Mouse (Mus musculus) ovary, adult 18-20 months (tissue): ENCODE measurements around the gene Dnajc16.

Experiments used
- DNase-seq: peaks from one replicate; pipeline ENCODE4 v3.0.0; 2022; ENCODE audit warnings: low spot score, mixed read lengths

The Dnajc16 gene

DNA sequence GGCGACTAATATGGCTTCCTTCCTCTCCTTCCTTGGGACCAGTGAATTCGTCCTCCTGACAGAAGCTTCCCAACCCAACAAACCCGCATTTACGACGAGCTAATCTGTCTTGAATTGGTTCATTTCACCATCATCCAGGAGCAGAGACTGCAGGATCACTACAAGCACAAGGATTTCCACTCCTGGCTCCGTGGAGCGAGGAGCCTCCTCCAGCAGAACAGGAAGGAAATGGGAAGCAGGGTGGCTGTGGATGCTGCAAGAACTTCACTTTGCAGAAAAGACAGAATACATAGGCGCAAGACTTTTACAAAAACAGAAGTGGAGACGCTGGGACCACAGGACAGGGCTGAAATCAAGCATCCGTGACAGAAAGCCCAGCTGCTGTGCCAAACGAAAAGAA is 66.1 kb downstream of the Dnajc16 start:
- no peak for DNase-seq

DNA sequence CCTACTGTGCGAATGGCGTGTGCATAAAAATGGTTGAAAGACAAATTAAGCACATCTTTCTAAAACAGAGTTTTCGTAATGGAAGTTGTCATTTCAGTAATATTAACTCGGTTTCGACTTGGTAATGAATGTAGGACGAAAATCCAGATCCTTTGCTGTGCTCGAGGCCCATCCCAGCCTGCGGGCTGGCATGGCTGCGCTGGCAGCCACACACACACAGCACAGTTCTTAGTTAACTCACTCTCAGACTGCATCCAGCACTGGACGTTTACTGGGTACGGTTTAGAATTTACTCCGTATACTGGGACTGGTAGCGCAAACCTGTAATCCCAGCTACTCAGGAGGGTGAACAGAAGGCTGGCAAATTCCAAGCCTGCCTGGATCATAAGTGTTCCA is 67.1 kb downstream of the Dnajc16 start:
- DNase-seq: no peak

DNA sequence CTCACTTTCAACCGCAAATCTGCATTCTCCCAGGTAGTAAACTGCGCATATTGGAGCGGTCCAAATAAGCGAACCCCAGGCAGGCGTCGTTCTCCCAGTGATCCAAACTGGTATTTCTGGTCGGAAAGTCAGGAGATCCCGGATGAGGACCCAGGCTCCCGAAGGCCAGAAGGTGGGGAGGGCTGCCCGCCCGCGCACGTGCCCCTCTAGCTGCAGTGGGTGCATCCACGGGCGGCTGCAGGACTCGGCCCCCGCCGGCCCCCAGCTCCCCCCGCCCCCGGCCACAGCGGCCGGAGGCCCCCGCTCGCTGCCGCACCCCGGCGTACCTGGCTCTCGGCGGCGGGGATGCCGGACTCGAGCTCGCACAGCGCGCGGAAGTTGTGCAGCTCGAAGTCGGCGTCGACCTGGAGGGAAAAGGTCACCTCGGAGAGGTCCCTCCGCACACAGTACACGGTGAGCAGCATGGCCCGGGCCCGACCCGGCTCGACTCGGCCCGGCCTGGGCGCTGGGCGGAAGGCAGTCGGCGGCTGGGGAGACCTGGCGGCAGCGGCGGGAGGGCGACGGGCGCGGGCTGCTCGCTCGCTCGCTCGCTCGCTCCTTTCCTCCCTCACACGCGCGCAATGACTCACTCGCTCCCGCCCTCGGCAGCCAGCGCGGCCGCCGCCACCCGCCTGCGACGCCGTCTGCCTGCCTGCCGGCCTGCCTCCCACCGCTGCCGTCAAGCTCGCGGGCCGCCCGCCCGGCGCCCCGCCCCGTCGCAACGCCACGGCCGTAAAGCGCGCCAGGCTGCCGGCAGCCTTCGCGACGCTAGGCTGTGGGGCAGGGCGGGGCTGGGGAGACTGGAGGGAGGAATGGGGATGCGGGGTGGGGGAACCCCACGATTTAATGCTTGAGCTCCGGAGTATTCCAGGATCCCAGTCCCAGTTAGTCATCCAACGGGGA is 67.7 kb downstream of the Dnajc16 start, which contains the start of gene Ddi2:
Gene Ddi2 (minus strand): TSS at position 689 of the 942 bp plus-strand sequence.
- peak; percentile 87 for DNase-seq

DNA sequence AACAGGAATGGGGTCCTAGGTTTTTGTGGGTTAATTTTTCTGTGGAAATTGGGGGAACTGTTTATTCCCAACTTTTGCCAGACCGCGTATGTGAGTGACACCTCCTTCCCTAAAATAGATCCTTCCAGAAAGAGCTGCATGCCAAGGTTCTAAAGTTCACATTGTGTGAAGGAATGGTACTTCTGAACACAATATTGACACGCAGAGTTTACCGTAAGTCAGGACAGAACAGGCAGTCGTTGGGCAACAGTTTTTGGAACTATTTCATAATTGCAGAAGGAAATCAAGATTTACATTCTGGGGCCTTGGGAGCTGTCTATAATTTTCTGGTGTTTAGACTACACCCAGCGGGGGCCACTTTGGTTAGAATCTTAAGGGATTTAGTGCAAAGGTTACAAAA is 68.8 kb downstream of the Dnajc16 start:
- no peak for DNase-seq

DNA sequence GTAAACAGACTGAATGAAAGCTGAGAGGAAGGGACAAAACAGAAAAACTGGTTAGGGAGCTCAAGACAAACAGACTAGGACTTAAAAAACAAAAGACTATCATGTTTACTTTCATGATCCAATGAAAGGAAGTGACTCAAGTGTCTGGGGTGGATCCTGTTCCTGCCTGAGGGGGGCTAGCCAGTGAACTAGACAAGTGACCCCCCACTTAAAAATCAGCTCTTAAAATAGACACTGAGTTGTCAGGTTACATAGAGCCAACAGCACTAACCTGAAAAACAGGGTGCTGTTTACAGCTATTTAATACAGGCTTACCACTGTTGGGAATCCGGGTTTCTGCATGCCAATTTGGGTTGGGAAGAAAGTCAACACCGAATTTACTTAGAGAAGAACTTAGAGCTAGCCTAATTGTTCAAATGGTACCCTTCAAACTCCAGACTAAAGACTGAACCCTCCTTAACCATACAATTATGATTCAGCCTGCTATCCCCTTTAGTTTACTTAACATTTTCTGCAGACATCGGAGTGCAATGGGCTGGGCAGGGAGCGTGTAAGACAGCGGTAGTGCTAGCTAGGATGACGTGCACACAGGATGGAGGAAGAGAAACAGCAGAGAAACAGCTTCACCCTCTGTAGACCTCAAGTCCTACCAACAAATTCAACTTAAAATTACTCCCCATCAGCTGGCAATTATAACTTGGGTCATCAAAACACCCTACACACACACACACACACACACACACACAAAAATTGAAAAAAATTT is 69.8 kb downstream of the Dnajc16 start:
- DNase-seq: no peak

DNA sequence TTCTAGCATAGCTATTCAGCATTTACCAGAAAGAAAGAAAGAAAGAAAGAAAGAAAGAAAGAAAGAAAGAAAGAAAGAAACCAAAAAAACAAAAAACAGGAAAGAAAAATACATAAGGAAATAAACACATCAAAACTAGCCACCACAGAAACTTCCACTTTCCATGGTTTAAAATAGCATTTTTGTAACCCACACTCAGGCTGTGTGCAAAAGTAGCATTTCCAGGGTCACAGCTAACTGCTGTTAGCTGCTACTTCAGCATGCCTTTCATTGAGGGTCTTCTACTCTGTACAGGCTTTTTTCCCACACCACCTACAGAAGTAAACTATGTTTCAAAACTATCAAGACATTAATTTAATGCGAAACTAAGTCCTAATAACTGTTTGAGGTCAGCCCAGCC is 71.4 kb downstream of the Dnajc16 start:
- no peak for DNase-seq

DNA sequence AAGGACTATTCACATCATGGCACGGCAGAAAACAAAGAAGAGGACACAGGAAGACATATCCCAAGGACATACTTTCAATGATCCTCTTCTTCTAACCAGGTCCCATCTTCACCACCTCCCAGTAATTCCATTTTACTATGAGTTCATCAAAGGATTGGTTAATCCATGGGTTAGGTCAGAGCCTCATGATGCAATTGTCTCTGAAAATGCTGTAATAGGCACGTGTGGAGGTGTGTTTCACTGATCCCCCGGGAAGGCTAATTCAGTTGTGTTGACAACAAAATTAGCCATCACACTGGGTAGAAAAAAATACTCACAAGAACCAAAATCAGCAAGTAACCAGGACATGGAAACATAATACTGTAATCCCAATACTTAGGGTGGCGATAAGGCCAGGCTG is 73.1 kb downstream of the Dnajc16 start:
- no peak for DNase-seq

DNA sequence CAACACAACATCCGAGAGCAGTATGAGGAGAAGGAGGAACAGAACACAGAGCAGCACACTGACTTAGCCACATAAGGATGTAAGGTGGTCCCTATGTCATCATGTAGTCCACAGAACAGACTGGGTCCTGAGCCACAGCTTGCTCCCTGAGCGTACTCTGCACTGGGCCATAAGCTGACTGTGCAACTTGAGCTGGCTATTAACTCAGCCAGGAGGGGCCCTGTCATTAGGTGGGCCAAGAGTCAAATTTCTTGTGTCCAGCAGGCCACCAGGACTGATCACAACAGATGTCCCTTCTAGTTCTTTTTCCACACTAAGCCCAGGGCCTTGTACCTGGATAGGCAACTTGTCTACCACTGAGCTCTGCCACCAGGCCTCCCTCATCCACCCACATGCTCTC is 75.7 kb downstream of the Dnajc16 start:
- DNase-seq: no peak

DNA sequence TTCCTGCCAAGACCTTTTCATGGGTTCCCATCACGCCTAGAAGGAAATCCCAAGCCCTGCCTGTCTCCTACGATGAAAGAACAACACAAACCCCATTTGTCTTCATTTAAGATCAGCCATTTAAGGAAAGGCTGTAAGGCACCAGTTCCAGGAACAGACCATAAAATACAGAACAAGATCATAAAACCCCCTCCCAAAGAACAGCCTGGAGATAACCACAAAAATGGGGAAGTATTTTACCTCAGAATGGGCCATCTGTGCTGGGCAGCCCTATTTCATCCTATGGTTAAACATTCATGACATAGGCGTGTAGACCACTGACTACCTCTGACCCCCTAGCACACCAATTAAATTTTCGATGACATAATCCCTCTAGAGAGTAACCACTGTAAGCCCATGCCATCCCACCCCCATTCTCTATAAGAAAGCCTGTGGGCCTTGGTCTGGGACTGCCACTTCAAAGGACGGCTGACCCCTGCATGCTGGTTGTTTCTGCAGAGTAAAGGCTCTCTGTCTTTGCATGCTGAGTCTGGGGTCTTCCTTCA is 77.1 kb downstream of the Dnajc16 start:
- DNase-seq: no peak

DNA sequence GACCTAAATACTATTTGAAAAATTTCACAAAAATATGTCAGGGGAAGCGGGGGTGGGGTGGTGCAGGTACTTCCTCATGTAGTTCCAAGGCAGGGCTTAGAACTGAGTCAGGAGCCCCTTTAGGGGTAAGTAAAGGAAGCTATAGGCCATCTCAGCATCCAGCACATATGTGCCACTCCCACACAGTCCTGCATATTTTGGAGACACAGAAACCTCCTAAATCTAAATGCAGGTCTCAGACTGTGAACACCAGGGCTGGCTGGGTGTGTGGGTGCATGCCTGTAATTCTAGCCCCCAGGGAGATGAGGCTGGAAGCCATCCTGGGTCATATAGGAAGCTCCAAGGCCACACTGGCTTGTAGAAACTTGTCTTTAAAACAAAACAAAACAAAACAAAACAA is 79.5 kb downstream of the Dnajc16 start:
- DNase-seq: no peak
